Mouse (Mus musculus): ENCODE measurements at regions not wholly inside any gene's neighbourhood (a gene's known extent, or its start where the extent isn't known, plus 50 kb on each side); places are given as distances from the start of the nearest gene placed in this dataset.

DNA sequence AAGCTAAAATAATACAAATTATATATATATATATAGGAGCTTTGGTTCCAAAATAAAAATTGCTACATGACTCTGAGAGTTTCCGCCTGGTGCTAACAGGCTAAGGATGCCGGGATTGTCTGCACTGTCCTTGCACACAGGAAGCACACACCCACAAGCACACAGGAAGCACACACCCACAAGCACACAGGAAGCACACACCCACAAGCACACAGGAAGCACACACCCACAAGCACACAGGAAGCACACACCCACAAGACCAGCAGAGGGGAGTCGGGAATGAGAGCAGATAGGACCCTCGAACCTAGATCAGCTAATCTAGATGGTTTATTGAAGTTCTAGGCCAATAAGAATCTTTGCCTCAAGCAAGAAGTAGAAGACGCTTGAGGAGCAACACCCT is 156.9 kb downstream of the Setd4 start:
- H3K27ac ChIP-seq (ENCODE audit: insufficient read depth, low read depth, low read length), result no peak overlapping the region
- H3K36me3 ChIP-seq (ENCODE audit: control insufficient read depth, insufficient read depth, low read length), result no peaks in the 10 kb centered on the region
- no peaks in the 10 kb centered on the region; the same call in 1 of the 2 replicates for H3K27me3 ChIP-seq (replicated peaks; ENCODE audit: control insufficient read depth, insufficient read depth, low read length)
- no peaks in the 10 kb centered on the region for H3K4me1 ChIP-seq (ENCODE audit: control insufficient read depth, insufficient read depth, low read length)
- H3K4me3 ChIP-seq (ENCODE audit: insufficient read depth, low read depth, low read length), result no peak overlapping the region
- no peak for DNase-seq
- 89% methylated on average over 5 of the region's 5 CpGs for WGBS
- no peak for TF ChIP-seq POLR2A (IDR thresholded peaks at IDR 0.05; ENCODE audit: low read depth, low read length)
- no peak for TF ChIP-seq CTCF (conservative IDR thresholded peaks at IDR 0.05; ENCODE audit: insufficient read depth, insufficient read length, low read depth, low read length)

DNA sequence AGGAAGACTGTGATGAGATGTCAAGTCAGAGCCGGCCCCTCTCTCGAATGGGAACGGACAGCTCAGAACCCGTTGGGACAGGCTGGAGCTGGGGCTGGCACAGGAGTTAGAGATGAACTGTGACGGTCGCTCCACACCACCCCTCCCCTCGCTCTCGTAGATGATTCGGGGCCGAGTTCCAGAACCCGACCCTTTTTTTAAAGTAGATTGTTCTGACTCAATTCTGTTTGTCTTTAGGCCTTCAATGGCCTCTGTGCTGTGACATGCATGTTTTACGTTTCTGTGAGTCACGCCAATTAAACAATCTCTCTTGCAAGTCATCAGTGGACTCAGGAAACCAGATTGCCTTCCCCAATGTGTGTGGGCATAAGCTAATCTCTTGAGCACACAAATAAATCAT is 157.7 kb downstream of the Setd4 start:
- Histone ChIP-seq H3K4me3 (ENCODE audit: insufficient read depth, low read depth, low read length) (no peak overlapping the region), H3K36me3 (ENCODE audit: control insufficient read depth, insufficient read depth, low read length) (no peaks in the 10 kb centered on the region), H3K27me3 (replicated peaks; ENCODE audit: control insufficient read depth, insufficient read depth, low read length) (no peaks in the 10 kb centered on the region; the same call in 1 of the 2 replicates), H3K27ac (ENCODE audit: insufficient read depth, low read depth, low read length) (no peak overlapping the region), H3K4me1 (ENCODE audit: control insufficient read depth, insufficient read depth, low read length) (no peaks in the 10 kb centered on the region)
- 69% methylated on average over 13 of the region's 13 CpGs for WGBS
- no peak for TF ChIP-seq CTCF (conservative IDR thresholded peaks at IDR 0.05; ENCODE audit: insufficient read depth, insufficient read length, low read depth, low read length)
- TF ChIP-seq POLR2A (IDR thresholded peaks at IDR 0.05; ENCODE audit: low read depth, low read length), result no peak
- no peak for DNase-seq

DNA sequence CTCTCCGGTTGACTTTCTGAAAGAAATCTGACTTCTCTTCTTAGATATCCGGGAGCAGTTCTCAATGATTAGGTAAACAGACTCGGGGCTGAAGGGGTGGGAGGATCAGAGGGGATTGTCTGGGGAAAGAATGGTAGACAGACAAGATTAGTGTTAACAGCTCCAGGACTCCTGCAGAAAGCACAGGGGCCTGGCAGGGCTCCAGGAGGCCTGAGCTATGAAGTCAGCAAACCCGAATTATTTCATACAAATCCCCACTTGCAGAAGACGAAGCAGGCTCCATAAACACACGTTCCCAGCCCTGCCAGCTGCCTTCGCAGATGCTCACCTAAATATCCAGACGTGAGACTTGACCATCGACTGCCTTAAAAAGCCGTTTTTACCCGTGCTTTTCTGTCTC is 161.0 kb downstream of the Setd4 start:
- H3K4me1 ChIP-seq (ENCODE audit: control insufficient read depth, insufficient read depth, low read length), result no peaks in the 10 kb centered on the region
- WGBS, result 35% methylated on average over 11 of the region's 11 CpGs
- no peak overlapping the region for H3K27ac ChIP-seq (ENCODE audit: insufficient read depth, low read depth, low read length)
- H3K4me3 ChIP-seq (ENCODE audit: insufficient read depth, low read depth, low read length), result no peak overlapping the region
- no peak for DNase-seq
- no peaks in the 10 kb centered on the region; the same call in 1 of the 2 replicates for H3K27me3 ChIP-seq (replicated peaks; ENCODE audit: control insufficient read depth, insufficient read depth, low read length)
- no peak for TF ChIP-seq POLR2A (IDR thresholded peaks at IDR 0.05; ENCODE audit: low read depth, low read length)
- TF ChIP-seq CTCF (conservative IDR thresholded peaks at IDR 0.05; ENCODE audit: insufficient read depth, insufficient read length, low read depth, low read length), result no peak
- no peaks in the 10 kb centered on the region for H3K36me3 ChIP-seq (ENCODE audit: control insufficient read depth, insufficient read depth, low read length)

DNA sequence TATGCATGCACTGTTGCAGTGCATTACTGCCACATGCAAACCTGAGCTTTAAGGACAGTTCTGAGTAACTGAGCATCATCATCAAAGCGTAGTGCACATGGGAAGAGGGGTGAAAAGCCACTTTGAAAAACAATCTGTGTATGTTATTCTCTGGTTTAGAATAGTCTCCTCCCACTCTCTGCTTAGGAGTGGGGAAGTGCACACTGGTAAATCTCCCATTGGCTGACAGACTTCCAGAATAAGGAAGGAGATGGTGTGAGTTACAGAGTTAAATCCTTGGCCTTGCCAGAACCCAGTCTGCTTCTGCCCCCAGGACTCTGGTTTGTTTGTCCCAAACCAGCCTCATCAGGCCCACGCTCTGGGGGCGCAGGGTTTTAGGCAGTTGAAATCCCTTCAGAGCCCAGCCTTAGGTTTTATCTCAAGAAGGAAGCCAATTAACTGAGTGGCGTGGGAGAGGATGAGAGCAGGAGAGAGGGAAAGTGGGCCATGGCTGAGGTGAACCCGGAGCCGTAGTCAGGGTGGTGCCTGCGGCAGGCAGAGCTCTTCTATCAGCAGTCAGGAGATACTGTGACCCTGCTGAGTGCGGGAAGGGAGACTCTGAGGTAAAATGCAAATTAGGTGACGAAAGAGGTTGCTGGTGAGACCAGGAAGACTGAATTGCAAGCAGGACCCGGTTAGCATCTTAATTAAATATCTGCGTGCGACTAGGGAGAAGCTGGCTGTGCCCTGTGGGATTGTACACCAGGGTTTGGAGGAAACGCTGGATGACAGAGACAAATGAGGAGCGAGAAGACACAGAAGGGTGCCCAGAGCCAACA is 166.0 kb downstream of the Setd4 start:
- H3K36me3 ChIP-seq (ENCODE audit: control insufficient read depth, insufficient read depth, low read length), result no peaks in the 10 kb centered on the region
- TF ChIP-seq CTCF (conservative IDR thresholded peaks at IDR 0.05; ENCODE audit: insufficient read depth, insufficient read length, low read depth, low read length), result no peak
- TF ChIP-seq POLR2A (IDR thresholded peaks at IDR 0.05; ENCODE audit: low read depth, low read length), result no peak
- WGBS, result 38% methylated on average over 14 of the region's 14 CpGs

DNA sequence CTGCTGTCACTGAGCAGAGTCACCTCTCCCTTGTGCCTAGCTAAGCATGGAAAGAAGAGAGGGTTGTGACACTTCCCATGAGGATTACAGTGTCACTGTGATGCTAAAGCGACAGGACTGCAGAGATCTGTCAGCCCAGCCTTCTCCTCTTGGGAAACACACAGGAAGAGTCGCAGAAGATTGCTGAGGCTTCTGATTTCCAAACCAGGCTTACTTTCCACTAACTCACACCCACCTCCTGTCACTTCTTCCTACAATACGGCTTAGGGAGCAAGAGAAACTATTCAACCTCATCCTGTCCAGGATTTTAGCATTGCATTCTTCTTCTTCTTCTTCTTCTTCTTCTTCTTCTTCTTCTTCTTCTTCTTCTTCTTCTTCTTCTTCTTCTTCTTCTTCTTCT is 167.1 kb downstream of the Setd4 start:
- no peak for TF ChIP-seq CTCF (conservative IDR thresholded peaks at IDR 0.05; ENCODE audit: insufficient read depth, insufficient read length, low read depth, low read length)
- Histone ChIP-seq H3K4me1 (ENCODE audit: control insufficient read depth, insufficient read depth, low read length) (no peaks in the 10 kb centered on the region), H3K27ac (ENCODE audit: insufficient read depth, low read depth, low read length) (no peak overlapping the region), H3K36me3 (ENCODE audit: control insufficient read depth, insufficient read depth, low read length) (no peaks in the 10 kb centered on the region), H3K27me3 (replicated peaks; ENCODE audit: control insufficient read depth, insufficient read depth, low read length) (no peaks in the 10 kb centered on the region; the same call in 1 of the 2 replicates), H3K4me3 (ENCODE audit: insufficient read depth, low read depth, low read length) (no peak overlapping the region)
- no peak for DNase-seq
- WGBS, result 52% methylated on average over 3 of the region's 3 CpGs

More for the DNA sequence above, 166.0 kb downstream of the Setd4 start:
- Histone ChIP-seq H3K27ac (ENCODE audit: insufficient read depth, low read depth, low read length) (no peak overlapping the region), H3K27me3 (replicated peaks; ENCODE audit: control insufficient read depth, insufficient read depth, low read length) (no peaks in the 10 kb centered on the region; the same call in 1 of the 2 replicates), H3K4me3 (ENCODE audit: insufficient read depth, low read depth, low read length) (no peak overlapping the region), H3K4me1 (ENCODE audit: control insufficient read depth, insufficient read depth, low read length) (no peaks in the 10 kb centered on the region)
- DNase-seq, result no peak

DNA sequence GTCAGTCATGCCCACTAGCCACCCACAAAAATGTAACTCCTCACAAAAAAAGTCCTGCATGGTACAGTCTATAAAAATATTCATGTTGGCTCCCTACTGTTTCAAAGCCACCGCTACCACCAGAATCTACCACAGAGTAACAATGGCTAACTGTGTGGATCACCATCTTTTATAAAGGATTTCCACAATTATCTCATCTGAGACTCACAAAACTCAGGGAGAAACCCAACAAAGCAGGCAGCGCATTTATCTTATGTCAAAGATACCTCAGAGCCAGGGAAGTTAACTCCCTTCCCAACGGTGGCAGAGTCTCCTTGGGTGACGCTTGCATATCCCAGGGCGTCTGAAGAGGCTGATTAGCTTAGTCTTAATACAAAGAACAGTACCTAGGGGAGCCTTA is 172.5 kb downstream of the Setd4 start:
- no peak for DNase-seq
- TF ChIP-seq POLR2A (IDR thresholded peaks at IDR 0.05; ENCODE audit: low read depth, low read length) (no peak), CTCF (conservative IDR thresholded peaks at IDR 0.05; ENCODE audit: insufficient read depth, insufficient read length, low read depth, low read length) (no peak)
- Histone ChIP-seq H3K4me1 (ENCODE audit: control insufficient read depth, insufficient read depth, low read length) (no peaks in the 10 kb centered on the region), H3K27me3 (replicated peaks; ENCODE audit: control insufficient read depth, insufficient read depth, low read length) (no peaks in the 10 kb centered on the region), H3K27ac (ENCODE audit: insufficient read depth, low read depth, low read length) (no peak overlapping the region), H3K36me3 (ENCODE audit: control insufficient read depth, insufficient read depth, low read length) (no peaks in the 10 kb centered on the region), H3K4me3 (ENCODE audit: insufficient read depth, low read depth, low read length) (no peak overlapping the region)
- WGBS, result 84% methylated on average over 5 of the region's 5 CpGs

DNA sequence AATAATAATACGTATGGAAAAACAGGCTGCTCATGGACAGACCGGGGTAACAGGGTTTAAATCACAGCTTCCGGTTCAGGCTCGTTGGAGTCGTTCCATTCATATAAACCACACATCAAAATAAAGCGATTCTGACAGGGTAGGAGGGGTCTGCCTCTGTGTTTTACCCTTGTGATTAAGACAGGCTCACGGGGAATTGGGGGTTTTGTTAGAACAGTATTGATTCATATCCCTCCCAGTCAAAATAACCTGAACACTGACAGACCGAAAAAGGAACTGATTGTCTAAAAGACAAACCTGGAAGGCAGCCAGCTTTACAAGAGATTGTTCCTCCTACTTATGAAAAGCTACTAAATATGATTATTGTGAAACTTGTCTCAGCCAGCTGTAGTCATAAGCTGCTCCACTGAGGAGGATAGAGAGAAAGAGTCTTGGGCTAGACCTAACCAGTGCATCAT is 174.5 kb downstream of the Setd4 start:
- H3K27ac ChIP-seq (ENCODE audit: insufficient read depth, low read depth, low read length), result no peak overlapping the region
- no peak for DNase-seq
- H3K27me3 ChIP-seq (replicated peaks; ENCODE audit: control insufficient read depth, insufficient read depth, low read length), result no peaks in the 10 kb centered on the region
- no peak for TF ChIP-seq POLR2A (IDR thresholded peaks at IDR 0.05; ENCODE audit: low read depth, low read length)
- no peak for TF ChIP-seq CTCF (conservative IDR thresholded peaks at IDR 0.05; ENCODE audit: insufficient read depth, insufficient read length, low read depth, low read length)
- H3K4me3 ChIP-seq (ENCODE audit: insufficient read depth, low read depth, low read length), result no peak overlapping the region
- no peaks in the 10 kb centered on the region for H3K4me1 ChIP-seq (ENCODE audit: control insufficient read depth, insufficient read depth, low read length)
- H3K36me3 ChIP-seq (ENCODE audit: control insufficient read depth, insufficient read depth, low read length), result no peaks in the 10 kb centered on the region
- 58% methylated on average over 8 of the region's 8 CpGs for WGBS

Data from kidney, adult 2 months (tissue).